Mouse (Mus musculus) thymus, adult 18-20 months (tissue): ENCODE results near the gene Prtn3.

Experiments used
- DNase-seq, 2 experiments: peaks; one replicate each; pipeline ENCODE4 v3.0.0; 2022; ENCODE audit warnings: mixed read lengths in 2 of 2

Prtn3 gene

GRCm38 (mm10) chr10:79928907-79929701 lies 54.8 kb downstream of the Prtn3 start:
- DNase-seq, result no peak

DNA sequence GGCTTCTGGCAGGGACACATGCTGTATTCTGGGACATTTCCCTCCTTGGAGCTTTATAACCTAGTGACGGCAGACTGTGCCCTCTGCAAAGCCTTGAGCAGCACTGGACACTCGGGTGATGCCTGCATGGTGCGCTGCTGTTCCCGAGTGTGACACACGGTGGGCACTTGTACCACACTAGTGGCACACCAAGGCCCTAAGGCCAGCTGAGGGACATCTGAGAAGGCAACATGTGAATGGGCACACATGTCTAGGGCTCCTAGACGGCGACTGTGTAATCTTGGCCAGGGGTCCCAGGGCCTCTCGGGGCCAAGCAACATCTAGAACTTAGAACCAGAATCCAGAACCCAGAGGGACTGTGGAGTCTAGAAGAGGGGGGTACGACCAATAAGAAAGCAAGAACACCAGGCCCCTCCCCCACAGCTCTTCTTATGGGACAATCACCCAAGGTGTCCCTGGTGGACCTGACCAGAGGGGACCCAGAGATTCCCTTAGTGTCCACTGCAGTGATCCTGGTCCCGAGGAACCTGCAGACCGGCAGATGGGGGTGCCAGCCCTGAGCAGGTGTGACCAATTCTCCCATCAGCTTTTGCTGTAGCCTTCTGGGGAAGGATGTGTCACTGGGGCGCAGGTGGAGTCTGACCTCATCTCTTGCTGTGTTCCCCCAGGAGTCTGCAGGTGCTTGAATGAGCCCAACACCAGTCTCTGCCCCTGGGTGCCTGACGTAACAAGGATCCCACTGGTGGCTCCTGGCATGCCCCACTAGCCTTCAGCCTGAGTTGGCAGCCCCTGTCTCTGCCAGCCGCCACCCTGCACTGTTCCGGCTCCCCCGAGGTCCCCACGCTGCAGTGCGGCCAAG lies 55.9 kb downstream of the Prtn3 start:
- no peak for DNase-seq

DNA sequence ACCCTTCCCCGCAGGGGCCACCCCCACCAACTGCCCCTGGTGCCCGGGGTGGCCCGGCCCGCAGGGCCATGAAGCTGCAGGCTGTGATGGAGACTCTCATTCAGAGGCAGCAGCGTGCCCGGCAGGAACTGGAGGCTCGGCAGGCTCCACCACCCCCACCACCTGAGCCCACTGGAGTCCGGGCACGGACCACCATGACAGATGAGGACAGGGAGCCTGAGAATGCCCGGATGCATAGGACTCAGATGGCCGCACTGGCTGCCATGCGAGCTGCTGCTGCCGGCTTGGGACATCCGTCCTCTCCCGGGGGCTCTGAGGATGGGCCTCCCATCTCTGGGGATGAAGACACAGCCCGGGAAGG lies 56.5 kb downstream of the Prtn3 start:
- no peak for DNase-seq

DNA sequence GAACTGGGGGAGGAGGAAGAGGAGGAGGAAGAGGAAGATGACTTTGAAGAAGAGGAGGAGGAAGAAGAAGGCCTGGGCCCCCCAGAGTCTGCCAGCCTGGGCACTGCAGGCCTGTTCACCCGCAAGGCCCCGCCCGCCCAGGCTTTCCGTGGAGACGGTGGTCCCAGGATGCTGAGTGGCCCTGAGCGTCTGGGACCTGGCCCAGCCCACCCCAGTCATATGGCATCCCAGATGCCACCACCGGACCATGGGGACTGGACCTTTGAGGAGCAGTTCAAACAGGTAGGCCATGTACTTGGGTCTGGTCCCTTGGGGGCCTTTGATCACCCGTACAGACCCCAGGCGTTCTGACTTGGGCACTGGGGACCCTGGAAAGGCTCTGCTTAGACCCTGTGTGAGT lies 57.5 kb downstream of the Prtn3 start:
- DNase-seq, result no peak

DNA sequence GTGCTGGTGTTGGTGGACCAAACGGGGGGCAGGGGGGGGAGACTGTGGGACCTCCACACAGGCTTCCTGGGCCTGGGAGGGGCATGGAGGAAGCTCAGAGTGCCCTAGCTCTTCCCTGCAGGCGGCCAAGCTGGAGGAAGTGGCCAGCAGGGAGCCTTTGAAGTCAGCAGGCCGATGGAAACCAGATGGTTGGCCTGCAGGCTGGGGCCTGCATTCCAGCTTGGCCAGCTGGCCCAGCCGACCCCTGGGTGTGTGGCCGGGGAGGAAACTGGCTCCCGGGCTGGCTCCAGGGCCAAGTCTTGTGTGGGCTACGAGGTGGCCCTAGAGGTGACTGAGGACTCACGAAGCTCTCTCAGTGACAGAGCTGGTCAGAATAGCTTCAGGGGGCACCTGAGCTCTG lies 58.5 kb downstream of the Prtn3 start:
- no peak for DNase-seq
